Mouse (Mus musculus) heart, embryonic 14.5 days (tissue): Measurements from ENCODE around the gene Fbxw11. TPM values are rescaled to one million over a fixed set of nuclear protein-coding genes. Genes with fewer than 3 reads are reported as not detected.

Source experiments
- ATAC-seq: fragments of 200-750 bp; cut with Nextera tagmentation; 2 replicates; pipeline ENCODE4 v1.8.0; 2017; ENCODE audit warnings: low read depth, moderate TSS enrichment; ENCODE audit not compliant: insufficient number of reproducible peaks, insufficient read depth, low FRiP score
- H3K27ac ChIP-seq, 2 experiments: fragments of 200-500 bp in 1 of 2; fragments of 300-500 bp in 1 of 2; sonication (generic) in 1 of 2; replicated peaks in 1 of 2; 2 replicates each; pipeline ENCODE4 v1.5.1; 2012 to 2014; ENCODE audit warnings: low read depth in 2 of 2, low read length in 2 of 2, control low read depth in 1 of 2, mild to moderate bottlenecking in 1 of 2, mixed read lengths in 1 of 2; ENCODE audit not compliant: control insufficient read depth in 1 of 2, insufficient read depth in 1 of 2
- H3K27me3 ChIP-seq: fragments of 300-500 bp; sonication (generic); 2 replicates; pipeline ENCODE4 v1.6.1; 2014; ENCODE audit warnings: mild to moderate bottlenecking, low read length, control low read depth; ENCODE audit not compliant: control insufficient read depth, insufficient read depth
- H3K36me3 ChIP-seq: fragments of 300-500 bp; sonication (generic); 2 replicates; pipeline ENCODE4 v1.6.1; 2014; ENCODE audit warnings: mild to moderate bottlenecking, control low read depth, low read length, mixed read lengths; ENCODE audit not compliant: control insufficient read depth, insufficient read depth
- H3K4me1 ChIP-seq, 2 experiments: fragments of 200-500 bp in 1 of 2; fragments of 300-500 bp in 1 of 2; sonication (generic) in 1 of 2; 2 replicates each; pipeline ENCODE4 v1.6.1; 2012 to 2014; ENCODE audit warnings: low read length in 2 of 2, control low read depth in 1 of 2, mixed read lengths in 1 of 2; ENCODE audit not compliant: control insufficient read depth in 2 of 2, insufficient read depth in 2 of 2
- H3K4me2 ChIP-seq: fragments of 300-500 bp; sonication (generic); 2 replicates; pipeline ENCODE4 v1.6.1; 2014; ENCODE audit warnings: mild to moderate bottlenecking, low read length
- H3K4me3 ChIP-seq, 2 experiments: fragments of 200-500 bp in 1 of 2; fragments of 300-500 bp in 1 of 2; sonication (generic) in 1 of 2; 2 replicates each; pipeline ENCODE4 v1.5.1; 2012 to 2014; ENCODE audit warnings: low read length in 2 of 2, mild to moderate bottlenecking in 2 of 2, control low read depth in 1 of 2, low read depth in 1 of 2, moderate library complexity in 1 of 2; ENCODE audit not compliant: control insufficient read depth in 1 of 2, insufficient read depth in 1 of 2
- H3K9ac ChIP-seq: fragments of 300-500 bp; sonication (generic); 2 replicates; pipeline ENCODE4 v1.6.1; 2014; ENCODE audit warnings: mild to moderate bottlenecking, low read length
- H3K9me3 ChIP-seq: fragments of 300-500 bp; sonication (generic); 2 replicates; pipeline ENCODE4 v1.6.1; 2016; ENCODE audit warnings: low read length, control low read depth; ENCODE audit not compliant: control insufficient read depth
- WGBS: fragments of 180-500 bp; shearing (Covaris S2); extraction: QIAGEN DNeasy Blood & Tissue Kit; methylation state at CpG from one replicate; pipeline ENCODE4 v1.1.7; 2014; 5-methylcytosine and 5-hydroxymethylcytosine counted together
- polyA plus RNA-seq: library from polyadenylated mRNA; unstranded; fragments of >200 nt; fragmentation: Nextera tagmentation; extraction: Ambion mirVana; gene quantifications from 2 replicates; pipeline ENCODE4 v1.2.1, GENCODE M21; 2014

Fbxw11 gene
- polyA plus RNA-seq, 1 experiment from 2014 or later, result 63.1 TPM

DNA sequence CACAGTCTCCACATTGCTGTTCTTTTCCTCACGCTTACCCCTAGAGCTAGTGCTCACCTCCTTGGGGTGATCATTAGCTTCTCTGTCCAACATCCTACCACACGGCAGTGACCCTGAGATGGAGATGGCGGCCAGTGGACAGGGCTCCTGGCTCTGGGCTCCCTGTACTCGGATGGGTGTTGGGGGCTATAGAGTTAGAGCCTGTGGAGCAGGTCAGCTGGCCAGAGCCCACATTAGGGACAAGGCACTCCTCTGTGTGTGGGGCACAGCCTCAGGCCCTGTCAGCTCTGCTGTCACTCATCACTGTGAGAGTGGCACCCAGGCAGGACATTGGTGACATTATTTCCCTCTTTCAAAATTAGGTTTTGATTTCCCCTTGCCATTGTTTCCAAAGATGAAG lies 102.9 kb downstream of the Fbxw11 start:
- H3K36me3 ChIP-seq, result peaks cover 75% of the 10 kb centered on the region
- no peak overlapping the region for H3K4me2 ChIP-seq
- H3K4me3 ChIP-seq, result no peak overlapping the region
- H3K27me3 ChIP-seq, result no peaks in the 10 kb centered on the region
- 90% methylated on average over 4 of the region's 4 CpGs for WGBS
- no peak for ATAC-seq
- H3K9me3 ChIP-seq, result no peaks in the 10 kb centered on the region
- H3K9ac ChIP-seq, result no peak overlapping the region
- peaks cover 0 to 3% of the 10 kb centered on the region in 2 experiments; a peak in 1 of 4 replicates for H3K4me1 ChIP-seq
- H3K27ac ChIP-seq, result no peak overlapping the region

DNA sequence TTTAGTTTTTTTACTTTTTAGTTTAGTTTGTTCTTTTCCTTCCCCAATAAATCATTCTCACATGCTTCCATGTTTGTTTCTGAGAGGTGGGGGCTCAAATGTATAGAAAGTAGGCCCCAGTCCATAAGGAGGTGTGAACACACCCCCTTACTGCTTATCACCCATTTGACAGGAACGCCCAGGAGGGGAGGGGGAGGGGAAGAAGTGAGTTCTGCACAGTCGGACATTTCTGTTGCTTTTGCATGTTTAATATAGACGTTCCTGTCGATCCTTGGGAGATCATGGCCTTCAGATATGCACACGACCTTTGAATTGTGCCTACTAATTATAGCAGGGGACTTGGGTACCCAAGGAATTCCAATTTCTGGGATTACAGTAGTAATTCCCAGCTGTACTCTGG lies 103.5 kb downstream of the Fbxw11 start:
- ATAC-seq, result no peak
- no peak overlapping the region for H3K27ac ChIP-seq
- no peak overlapping the region for H3K9ac ChIP-seq
- no peaks in the 10 kb centered on the region for H3K9me3 ChIP-seq
- H3K27me3 ChIP-seq, result no peaks in the 10 kb centered on the region
- no peak overlapping the region for H3K4me2 ChIP-seq
- no peak overlapping the region for H3K4me3 ChIP-seq
- H3K4me1 ChIP-seq, result peaks cover 0 to 3% of the 10 kb centered on the region in 2 experiments; a peak in 1 of 4 replicates
- peaks cover 70% of the 10 kb centered on the region for H3K36me3 ChIP-seq
- WGBS, result 59% methylated on average over 5 of the region's 5 CpGs

DNA sequence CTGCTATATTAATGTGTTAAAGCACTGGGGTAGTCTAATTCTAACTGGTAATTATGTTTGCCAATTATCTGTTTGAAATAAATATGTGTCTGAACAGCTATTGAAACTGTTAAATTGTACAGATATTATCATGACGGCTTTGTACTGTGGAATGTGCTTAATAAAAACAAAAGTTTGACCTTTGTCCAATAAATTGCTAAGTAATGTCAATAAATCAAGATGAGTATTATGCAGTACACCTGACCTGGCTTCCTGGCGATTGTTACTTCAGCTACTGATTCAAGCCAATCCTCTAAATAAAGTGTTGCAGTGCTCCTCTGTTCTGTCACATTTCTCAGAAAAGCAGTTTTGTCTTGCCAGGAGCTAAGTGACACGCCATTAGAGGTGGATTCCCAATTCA lies 104.0 kb downstream of the Fbxw11 start:
- ATAC-seq, result no peak
- H3K36me3 ChIP-seq, result peaks cover 65% of the 10 kb centered on the region

DNA sequence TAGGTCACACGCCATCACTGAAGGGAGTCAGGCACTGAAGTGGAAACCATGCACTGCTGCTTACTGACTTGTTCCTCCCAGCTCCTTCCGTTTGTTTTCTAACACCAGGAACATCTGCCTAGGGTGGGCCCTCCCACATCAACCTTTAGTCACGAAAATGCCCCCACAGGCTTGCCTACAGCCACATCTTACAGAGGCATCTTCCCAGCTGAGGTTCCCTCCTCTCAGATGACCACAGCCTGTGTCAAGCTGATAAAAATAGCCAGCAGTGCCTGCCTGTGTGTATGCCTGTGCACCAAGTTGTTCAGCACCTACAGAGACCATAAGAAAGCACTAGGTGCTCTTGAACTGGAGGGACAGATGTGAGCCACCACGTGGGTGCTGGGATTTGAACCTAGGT lies 106.3 kb downstream of the Fbxw11 start:
- no peak overlapping the region for H3K27ac ChIP-seq
- no peaks in the 10 kb centered on the region for H3K9me3 ChIP-seq
- H3K36me3 ChIP-seq, result peaks cover 42% of the 10 kb centered on the region
- H3K9ac ChIP-seq, result no peak overlapping the region
- 54% methylated on average over 4 of the region's 4 CpGs for WGBS
- no peaks in the 10 kb centered on the region for H3K27me3 ChIP-seq
- no peak overlapping the region for H3K4me3 ChIP-seq
- H3K4me2 ChIP-seq, result no peak overlapping the region
- ATAC-seq, result no peak
- H3K4me1 ChIP-seq, result peaks cover 3 to 10% of the 10 kb centered on the region in 2 experiments; a peak in 2 of 4 replicates

More for the DNA sequence above, 104.0 kb downstream of the Fbxw11 start:
- H3K27me3 ChIP-seq, result no peaks in the 10 kb centered on the region
- no peak overlapping the region for H3K4me3 ChIP-seq
- H3K27ac ChIP-seq, result no peak overlapping the region
- H3K4me1 ChIP-seq, result peaks cover 0 to 3% of the 10 kb centered on the region in 2 experiments; a peak in 1 of 4 replicates
- no peak overlapping the region for H3K4me2 ChIP-seq
- WGBS, result 90% methylated on average over 3 of the region's 3 CpGs
- H3K9ac ChIP-seq, result no peak overlapping the region
- H3K9me3 ChIP-seq, result no peaks in the 10 kb centered on the region

DNA sequence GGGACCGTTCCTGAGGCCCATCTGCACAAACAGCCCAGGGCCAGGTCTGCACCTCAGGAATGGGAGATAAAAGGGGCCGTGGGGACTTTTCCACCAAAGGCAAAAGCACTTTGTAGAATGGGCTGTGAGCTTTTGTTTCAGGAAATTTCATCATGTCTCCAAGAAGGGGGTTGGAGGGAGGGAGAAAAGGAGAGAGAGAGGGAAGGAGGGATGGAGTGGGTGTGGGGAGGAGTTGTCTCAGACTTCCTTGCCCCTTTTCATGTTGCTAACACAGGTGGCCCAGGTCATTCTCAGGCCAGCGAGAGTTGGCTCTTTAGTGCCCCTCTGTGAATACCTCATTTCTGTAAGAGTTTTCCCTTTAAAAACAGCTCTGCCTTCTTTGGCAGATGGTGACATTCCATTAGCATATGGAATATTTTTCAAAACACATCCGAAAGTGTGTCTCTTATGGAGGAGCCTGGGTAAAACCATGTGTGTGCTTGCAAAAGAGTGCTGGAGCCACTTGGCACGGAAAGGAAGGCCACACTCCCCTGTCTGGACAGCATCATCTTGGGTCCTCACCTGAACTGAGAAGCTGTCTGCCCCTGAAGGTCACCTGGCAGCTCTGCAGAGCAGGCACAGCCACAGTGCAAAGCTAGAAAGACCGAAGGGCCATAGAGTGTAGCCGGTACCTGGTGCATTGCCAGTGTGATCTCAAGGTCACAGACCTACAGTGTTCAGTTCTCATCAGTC lies 109.5 kb downstream of the Fbxw11 start:
- ATAC-seq, result no peak

DNA sequence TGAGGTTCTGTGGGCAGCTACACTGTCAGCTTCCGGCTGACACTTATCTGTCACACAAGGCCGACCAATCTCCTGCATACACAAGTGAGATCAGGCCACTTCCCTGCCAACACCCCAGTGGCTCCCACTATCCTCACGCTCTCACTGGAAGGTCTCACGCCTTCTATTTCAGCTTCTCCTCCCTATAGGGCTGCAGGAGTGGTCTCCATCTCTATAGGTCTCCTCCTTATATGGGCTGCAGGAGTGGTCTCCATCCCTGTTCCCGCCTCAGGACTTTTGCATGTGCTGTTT lies 110.0 kb downstream of the Fbxw11 start:
- Histone ChIP-seq H3K9me3 (no peaks in the 10 kb centered on the region), H3K27me3 (no peaks in the 10 kb centered on the region), H3K9ac (no peak overlapping the region), H3K4me1 (peaks cover 3 to 7% of the 10 kb centered on the region in 2 experiments; a peak in 2 of 4 replicates), H3K4me2 (no peak overlapping the region), H3K4me3 (no peak overlapping the region), H3K27ac (no peak overlapping the region), H3K36me3 (peaks cover 6% of the 10 kb centered on the region)
- 36% methylated on average over 5 of the region's 5 CpGs for WGBS
- ATAC-seq, result no peak

More for the DNA sequence above, 109.5 kb downstream of the Fbxw11 start:
- no peak overlapping the region for H3K4me2 ChIP-seq
- no peak overlapping the region for H3K4me3 ChIP-seq
- H3K9me3 ChIP-seq, result no peaks in the 10 kb centered on the region
- WGBS, result 58% methylated on average over 7 of the region's 7 CpGs
- peaks cover 12% of the 10 kb centered on the region for H3K36me3 ChIP-seq
- H3K9ac ChIP-seq, result no peak overlapping the region
- H3K27me3 ChIP-seq, result no peaks in the 10 kb centered on the region
- peaks cover 3 to 7% of the 10 kb centered on the region in 2 experiments; a peak in 2 of 4 replicates for H3K4me1 ChIP-seq
- H3K27ac ChIP-seq, result 0 out of 4 replicates have a peak overlapping the region, but pooled peaks of 1 of the 2 experiments have one; percentile 3

DNA sequence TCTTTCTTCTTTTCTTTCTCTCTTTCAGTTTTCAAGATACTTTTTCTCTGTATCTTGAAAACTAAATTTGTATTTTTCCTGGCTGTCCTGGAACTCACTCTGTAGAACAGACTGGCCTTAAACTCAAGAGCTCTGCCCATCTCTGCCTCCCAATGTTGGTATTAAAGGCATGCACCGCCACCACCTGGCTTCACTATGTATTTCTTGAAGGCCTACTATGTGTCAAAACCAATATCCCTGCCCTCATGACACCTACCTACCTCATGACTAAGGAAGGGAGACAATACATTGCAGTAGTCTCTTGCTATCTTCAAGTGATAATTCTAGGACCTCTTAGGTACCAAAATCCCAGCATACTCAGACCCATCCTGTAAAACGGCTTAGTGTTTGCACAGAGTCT lies 110.8 kb downstream of the Fbxw11 start:
- Histone ChIP-seq H3K36me3 (no peaks in the 10 kb centered on the region), H3K4me3 (no peak overlapping the region), H3K27ac (no peak overlapping the region), H3K27me3 (no peaks in the 10 kb centered on the region), H3K4me2 (no peak overlapping the region), H3K9me3 (no peaks in the 10 kb centered on the region), H3K9ac (no peak overlapping the region), H3K4me1 (peaks cover 3 to 7% of the 10 kb centered on the region in 2 experiments; a peak in 2 of 4 replicates)
- ATAC-seq, result no peak
- 89% methylated on average over 2 of the region's 2 CpGs for WGBS

DNA sequence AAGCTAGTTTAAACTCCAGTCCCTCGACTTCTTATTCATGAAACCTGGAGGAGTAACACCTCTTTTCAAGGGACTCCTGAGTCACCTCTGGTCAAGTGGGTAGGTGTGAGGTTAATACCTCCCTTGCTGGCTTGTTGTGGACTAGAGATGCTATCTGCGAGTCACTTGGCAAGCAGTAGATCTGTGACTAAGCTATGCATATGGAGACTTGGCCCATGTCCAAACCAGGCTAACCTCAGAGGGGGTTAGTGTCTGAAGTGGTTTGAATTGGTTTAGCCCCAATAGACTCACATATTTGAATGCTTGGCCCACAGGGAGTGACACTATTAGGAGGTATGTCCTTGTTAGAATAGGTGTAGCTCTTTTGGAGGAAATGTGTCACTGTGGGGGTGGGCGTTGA lies 120.2 kb downstream of the Fbxw11 start:
- no peaks in the 10 kb centered on the region for H3K4me1 ChIP-seq
- no peaks in the 10 kb centered on the region for H3K36me3 ChIP-seq
- no peak overlapping the region for H3K4me3 ChIP-seq
- H3K9ac ChIP-seq, result no peak overlapping the region
- no peak for ATAC-seq
- WGBS, result 57% methylated on average over 3 of the region's 3 CpGs
- H3K27me3 ChIP-seq, result no peaks in the 10 kb centered on the region
- H3K9me3 ChIP-seq, result no peaks in the 10 kb centered on the region
- no peak overlapping the region for H3K4me2 ChIP-seq
- H3K27ac ChIP-seq, result no peak overlapping the region
